Mouse (Mus musculus) heart, postnatal 10 days (tissue): ENCODE measurements around the gene Isca2. TPM values are rescaled to one million over a fixed set of nuclear protein-coding genes. Genes with fewer than 3 reads are reported as not detected.

Experiments
- DNase-seq, 2 experiments: peaks; one replicate each; pipeline ENCODE4 v3.0.0; 2021
- intact Hi-C: fragments of 180-260 bp; cut with DNase I; formaldehyde crosslinking; loops from one replicate; pipeline ENCODE4 v1.15.1; 2025
- total RNA-seq, 2 experiments: library from RNA; stranded (reverse); gene quantifications; 2 replicates each; pipeline ENCODE4 v1.2.3; 2021

The Isca2 gene
- 10 to 100 TPM; 71.1 to 76.2 TPM for total RNA-seq

GRCm38 (mm10) chr12:84772726-84773441 is at the start of gene Isca2, which contains the start of gene Npc2:
Isca2 (plus strand) TSS chr12:84773251.
Npc2 (minus strand) TSS chr12:84773152.
- peak; percentile 97 to 98 for DNase-seq
- intact Hi-C loops: no loop called here

- intact Hi-C loops: no loop called here
- DNase-seq: no peak
These were observed 46.7 kb upstream of the Isca2 start for GRCm38 (mm10) chr12:84726391-84726790.

GRCm38 (mm10) chr12:84726986-84727385 is 46.1 kb upstream of the Isca2 start:
- DNase-seq: no peak
- intact Hi-C loops: no loop called here

- DNase-seq: no peak
- intact Hi-C loops: no loop called here
These were observed 45.6 kb upstream of the Isca2 start for GRCm38 (mm10) chr12:84727434-84727833.

GRCm38 (mm10) chr12:84728421-84728820 is 44.6 kb upstream of the Isca2 start:
- intact Hi-C loops: no loop called here
- DNase-seq: no peak

GRCm38 (mm10) chr12:84733366-84733765 is 39.7 kb upstream of the Isca2 start:
- no peak for DNase-seq
- intact Hi-C loops: loop anchor here (2.0 kb wide), 1 partner anchor 13 kb away; no protein-coding TSS in a partner anchor

- intact Hi-C loops: no loop called here
- DNase-seq: no peak
These were observed 29.6 kb upstream of the Isca2 start for GRCm38 (mm10) chr12:84743496-84743895.

GRCm38 (mm10) chr12:84745700-84746099 is 27.4 kb upstream of the Isca2 start:
- intact Hi-C loops: loop anchor here (2.0 kb wide), 1 partner anchor 13 kb away; no protein-coding TSS in a partner anchor
- DNase-seq: no peak

GRCm38 (mm10) chr12:84748134-84748533 is 24.9 kb upstream of the Isca2 start:
- intact Hi-C loops: no loop called here
- no peak for DNase-seq

- intact Hi-C loops: no loop called here
- peak; percentile 73 to 79 for DNase-seq
These were observed 22.4 kb upstream of the Isca2 start for GRCm38 (mm10) chr12:84750661-84751060.

- intact Hi-C loops: no loop called here
- DNase-seq: no peak
These were observed 20.7 kb upstream of the Isca2 start for GRCm38 (mm10) chr12:84752131-84752977.

GRCm38 (mm10) chr12:84755008-84755695 is 17.9 kb upstream of the Isca2 start:
- intact Hi-C loops: loop anchor here (1.0 to 5.0 kb wide), 3 partner anchors 83 to 288 kb away; no protein-coding TSS in a partner anchor
- DNase-seq: peak; percentile 58 to 83

GRCm38 (mm10) chr12:84756016-84756415 is 17.0 kb upstream of the Isca2 start:
- intact Hi-C loops: loop anchor here (5.0 kb wide), 2 partner anchors 84 to 289 kb away; no protein-coding TSS in a partner anchor
- DNase-seq: no peak

GRCm38 (mm10) chr12:84759063-84759462 is 14.0 kb upstream of the Isca2 start:
- intact Hi-C loops: loop anchor here (5.0 kb wide), 2 partner anchors 87 to 292 kb away; no protein-coding TSS in a partner anchor

GRCm38 (mm10) chr12:84762532-84762931 is 10.5 kb upstream of the Isca2 start:
- intact Hi-C loops: no loop called here
- no peak for DNase-seq

More at GRCm38 (mm10) chr12:84759063-84759462, 14.0 kb upstream of the Isca2 start:
- no peak for DNase-seq

GRCm38 (mm10) chr12:84763577-84764218 is 9.4 kb upstream of the Isca2 start:
- no peak for DNase-seq

GRCm38 (mm10) chr12:84764756-84765155 is 8.3 kb upstream of the Isca2 start:
- no peak for DNase-seq
- intact Hi-C loops: no loop called here

More at GRCm38 (mm10) chr12:84763577-84764218, 9.4 kb upstream of the Isca2 start:
- intact Hi-C loops: no loop called here

- intact Hi-C loops: no loop called here
These were observed 7.5 kb upstream of the Isca2 start for GRCm38 (mm10) chr12:84765506-84765905.

GRCm38 (mm10) chr12:84766113-84766735 is 6.8 kb upstream of the Isca2 start:
- no peak for DNase-seq
- intact Hi-C loops: no loop called here

More at GRCm38 (mm10) chr12:84765506-84765905, 7.5 kb upstream of the Isca2 start:
- DNase-seq: no peak

- intact Hi-C loops: no loop called here
- DNase-seq: no peak
These were observed 5.5 kb upstream of the Isca2 start for GRCm38 (mm10) chr12:84767510-84767909.
